Mouse (Mus musculus) cortical plate, adult 2 months (tissue): ENCODE measurements around the gene Plod1. TPM values are rescaled to one million over a fixed set of nuclear protein-coding genes. Genes with fewer than 3 reads are reported as not detected.

Experiments used
- H3K27ac ChIP-seq: fragments of 200-500 bp; 2 replicates; pipeline ENCODE4 v1.5.1; 2012; ENCODE audit warnings: low read length, control low read depth, inconsistent platforms; ENCODE audit not compliant: insufficient read depth
- H3K4me1 ChIP-seq: fragments of 200-500 bp; 2 replicates; pipeline ENCODE4 v1.6.1; 2011; ENCODE audit warnings: low read length; ENCODE audit not compliant: control insufficient read depth, insufficient read depth
- H3K4me3 ChIP-seq: fragments of 200-500 bp; 2 replicates; pipeline ENCODE4 v1.5.1; 2011; ENCODE audit warnings: mild to moderate bottlenecking, low read length, control low read depth; ENCODE audit not compliant: insufficient read depth
- CTCF ChIP-seq: fragments of 200-500 bp; IDR thresholded peaks from 2 replicates; pipeline ENCODE4 v1.5.1; 2011; ENCODE audit warnings: mild to moderate bottlenecking, control low read depth, low read length; ENCODE audit not compliant: insufficient read depth; ENCODE audit errors: extremely low read depth
- POLR2A ChIP-seq: fragments of 200-500 bp; IDR thresholded peaks from 2 replicates; pipeline ENCODE4 v1.6.1; 2011; ENCODE audit warnings: mild to moderate bottlenecking, low read length, control low read depth; ENCODE audit not compliant: insufficient read depth; ENCODE audit errors: extremely low read depth
- polyA plus RNA-seq: library from polyadenylated mRNA; depleted of rRNA; stranded (reverse); fragments of >200 nt; gene quantifications from 2 replicates; pipeline ENCODE4 v1.2.3, GENCODE M21; 2012; rRNA removed

Plod1 gene
- polyA plus RNA-seq, 1 experiment: 24.4 TPM

DNA sequence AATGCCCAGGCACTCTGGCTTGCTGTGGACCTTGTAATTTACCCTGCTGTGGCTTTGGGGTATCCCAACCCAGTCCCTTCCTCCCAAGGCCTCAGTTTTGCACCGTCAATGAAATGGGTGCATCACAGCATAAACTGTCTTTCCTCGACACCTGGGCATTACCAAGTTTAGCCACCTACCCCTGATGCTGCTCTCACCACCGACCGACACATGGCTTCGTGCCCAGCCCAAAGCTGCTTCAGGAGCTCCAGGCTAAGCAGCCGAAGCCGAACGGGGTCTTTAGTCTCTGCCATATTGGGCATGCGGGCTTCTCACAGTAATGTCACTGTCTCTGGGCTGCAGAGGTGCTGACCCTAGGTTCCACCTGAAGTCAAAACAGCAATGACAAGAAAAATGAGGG is 70.5 kb downstream of the Plod1 start:
- H3K4me3 ChIP-seq: no peak overlapping the region
- H3K4me1 ChIP-seq: peaks cover 5% of the 10 kb centered on the region
- no peak for TF ChIP-seq CTCF
- TF ChIP-seq POLR2A: no peak
- no peak overlapping the region for H3K27ac ChIP-seq

DNA sequence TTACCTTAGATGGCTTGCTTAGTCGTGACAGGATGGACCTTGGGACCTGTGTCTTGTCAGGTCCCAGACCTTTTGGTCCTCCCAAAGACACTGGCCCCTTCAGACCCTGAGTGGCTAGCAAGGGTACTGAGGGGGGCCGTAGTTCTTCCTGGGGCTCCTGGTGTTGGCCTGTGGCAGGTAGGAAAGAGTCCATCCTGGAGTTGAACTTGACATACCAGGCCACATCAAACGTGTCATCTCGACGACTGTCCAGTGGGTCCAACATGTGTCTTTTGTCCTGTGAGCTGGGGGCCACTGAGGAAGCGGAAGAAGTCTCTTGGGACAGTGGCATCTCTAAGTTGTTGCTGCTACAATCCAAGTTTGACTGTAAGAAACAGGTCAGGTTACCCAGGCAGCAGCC is 70.9 kb downstream of the Plod1 start:
- no peak overlapping the region for H3K27ac ChIP-seq
- no peak for TF ChIP-seq POLR2A
- no peak for TF ChIP-seq CTCF
- no peak overlapping the region for H3K4me3 ChIP-seq
- H3K4me1 ChIP-seq: peaks cover 5% of the 10 kb centered on the region

DNA sequence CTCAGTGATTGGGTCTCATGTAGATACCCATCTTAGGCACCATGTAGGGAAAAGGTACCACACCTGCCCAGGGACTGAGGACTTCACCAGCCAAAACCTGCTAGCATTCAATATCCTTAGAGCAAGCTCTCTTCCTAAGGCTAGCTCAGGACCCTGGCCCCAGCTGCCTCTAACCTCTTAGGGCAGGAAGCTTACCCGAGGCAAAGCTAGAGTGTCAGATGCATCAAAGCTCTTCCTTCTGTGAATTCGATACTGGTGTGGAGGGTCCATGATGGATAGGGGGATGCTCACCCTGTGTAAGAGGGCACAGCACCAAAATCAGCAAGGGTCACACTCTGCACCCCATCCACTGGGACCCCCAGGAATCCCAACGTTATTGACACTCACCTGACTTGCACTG is 74.5 kb downstream of the Plod1 start:
- Histone ChIP-seq H3K27ac (no peak overlapping the region), H3K4me3 (no peak overlapping the region), H3K4me1 (no peaks in the 10 kb centered on the region)
- TF ChIP-seq POLR2A (no peak), CTCF (no peak)

Other genes with a start within 250 kb of the Plod1 start
- not detected in 2 replicates for gene Zfp534, start 234.2 kb downstream of the Plod1 start, polyA plus RNA-seq
- gene Zfp984, start 127.0 kb downstream of the Plod1 start, polyA plus RNA-seq: 3.7 and 4.0 TPM in 2 replicates
- gene Zfp933, start 88.4 kb downstream of the Plod1 start, polyA plus RNA-seq: 9.9 and 10.0 TPM in 2 replicates
- 57.6 and 62.3 TPM in 2 replicates for gene Miip, start 68.0 kb downstream of the Plod1 start, polyA plus RNA-seq
- 7.1 and 7.8 TPM in 2 replicates for gene Fv1, start 67.8 kb downstream of the Plod1 start, polyA plus RNA-seq
- 101 and 105 TPM in 2 replicates for gene Mfn2, start 32.1 kb downstream of the Plod1 start, polyA plus RNA-seq
- gene 2510039O18Rik, start 4.1 kb upstream of the Plod1 start, polyA plus RNA-seq: 33.2 TPM in 2 replicates
- gene Nppb, start 49.0 kb upstream of the Plod1 start, polyA plus RNA-seq: not detected in 2 replicates
- gene Nppa, start 64.0 kb upstream of the Plod1 start, polyA plus RNA-seq: 0.21 TPM in 2 replicates
- gene Clcn6, start 102.1 kb upstream of the Plod1 start, polyA plus RNA-seq: 44.6 and 45.0 TPM in 2 replicates
- 32.2 and 34.2 TPM in 2 replicates for gene Mthfr, start 102.3 kb upstream of the Plod1 start, polyA plus RNA-seq
- gene Agtrap, start 151.3 kb upstream of the Plod1 start, polyA plus RNA-seq: 5.8 and 6.1 TPM in 2 replicates
- 24.2 and 25.2 TPM in 2 replicates for gene Mad2l2, start 193.6 kb upstream of the Plod1 start, polyA plus RNA-seq
- gene Draxin, start 193.9 kb upstream of the Plod1 start, polyA plus RNA-seq: 0.42 and 0.45 TPM in 2 replicates
- gene Fbxo6, start 215.4 kb upstream of the Plod1 start, polyA plus RNA-seq: 38.5 and 41.3 TPM in 2 replicates
- 236 and 238 TPM in 2 replicates for gene Fbxo44, start 223.7 kb upstream of the Plod1 start, polyA plus RNA-seq
- gene Fbxo2, start 223.9 kb upstream of the Plod1 start, polyA plus RNA-seq: 139 and 142 TPM in 2 replicates